Mouse (Mus musculus): ENCODE data around the gene Son. TPM values are rescaled to one million over a fixed set of nuclear protein-coding genes. Genes with fewer than 3 reads are reported as not detected.

Gene Son
- total RNA-seq (2015) (271 and 279 TPM in 2 replicates), total RNA-seq (2017) (160 and 200 TPM in 2 replicates)

- ATAC-seq (ENCODE audit: poor library complexity, severe bottlenecking) = peak; percentile 86
Observed at GRCm38 (mm10) chr16:91647461-91648219, at the start of gene Son. Son (plus strand) TSS chr16:91647506.

GRCm38 (mm10) chr16:91597672-91598010 lies 49.7 kb upstream of the Son start, which contains the start of gene Tmem50b:
Tmem50b (minus strand) TSS chr16:91597800.
- ATAC-seq (ENCODE audit: poor library complexity, severe bottlenecking) = peak; percentile 92

GRCm38 (mm10) chr16:91599242-91599641 lies 48.1 kb upstream of the Son start:
- ATAC-seq (ENCODE audit: poor library complexity, severe bottlenecking) = no peak

- no peak for ATAC-seq (ENCODE audit: poor library complexity, severe bottlenecking)
Observed at GRCm38 (mm10) chr16:91601081-91601480, 46.2 kb upstream of the Son start.

- 0 out of 2 replicates have a peak, but pooled peaks have one; percentile 20 for ATAC-seq (ENCODE audit: poor library complexity, severe bottlenecking)
Observed at GRCm38 (mm10) chr16:91601693-91602092, 45.6 kb upstream of the Son start.

GRCm38 (mm10) chr16:91605156-91605555 lies 42.1 kb upstream of the Son start:
- no peak for ATAC-seq (ENCODE audit: poor library complexity, severe bottlenecking)

GRCm38 (mm10) chr16:91606958-91607357 lies 40.3 kb upstream of the Son start:
- ATAC-seq (ENCODE audit: poor library complexity, severe bottlenecking) = peak; percentile 93

- no peak for ATAC-seq (ENCODE audit: poor library complexity, severe bottlenecking)
Observed at GRCm38 (mm10) chr16:91609501-91610245, 37.6 kb upstream of the Son start.

GRCm38 (mm10) chr16:91611248-91611647 lies 36.1 kb upstream of the Son start:
- peak; percentile 78 for ATAC-seq (ENCODE audit: poor library complexity, severe bottlenecking)

- ATAC-seq (ENCODE audit: poor library complexity, severe bottlenecking) = peak; percentile 47
Observed at GRCm38 (mm10) chr16:91612525-91612924, 34.8 kb upstream of the Son start.

- no peak for ATAC-seq (ENCODE audit: poor library complexity, severe bottlenecking)
Observed at GRCm38 (mm10) chr16:91614552-91614951, 32.8 kb upstream of the Son start.

- ATAC-seq (ENCODE audit: poor library complexity, severe bottlenecking) = peak; percentile 96
Observed at GRCm38 (mm10) chr16:91618511-91619501, 28.5 kb upstream of the Son start, which contains the start of gene Dnajc28. Dnajc28 (minus strand) TSS chr16:91619026.

- no peak for ATAC-seq (ENCODE audit: poor library complexity, severe bottlenecking)
Observed at GRCm38 (mm10) chr16:91620185-91620584, 27.1 kb upstream of the Son start.

- no peak for ATAC-seq (ENCODE audit: poor library complexity, severe bottlenecking)
Observed at GRCm38 (mm10) chr16:91620991-91621390, 26.3 kb upstream of the Son start.

GRCm38 (mm10) chr16:91623074-91623473 lies 24.2 kb upstream of the Son start:
- ATAC-seq (ENCODE audit: poor library complexity, severe bottlenecking) = peak; percentile 81

- ATAC-seq (ENCODE audit: poor library complexity, severe bottlenecking) = no peak
Observed at GRCm38 (mm10) chr16:91627831-91628230, 19.5 kb upstream of the Son start.

- peak; percentile 60 for ATAC-seq (ENCODE audit: poor library complexity, severe bottlenecking)
Observed at GRCm38 (mm10) chr16:91628673-91629072, 18.6 kb upstream of the Son start.

- peak; percentile 78 for ATAC-seq (ENCODE audit: poor library complexity, severe bottlenecking)
Observed at GRCm38 (mm10) chr16:91629749-91630148, 17.6 kb upstream of the Son start.

GRCm38 (mm10) chr16:91630584-91630983 lies 16.7 kb upstream of the Son start:
- no peak for ATAC-seq (ENCODE audit: poor library complexity, severe bottlenecking)

GRCm38 (mm10) chr16:91632439-91632838 lies 14.9 kb upstream of the Son start:
- ATAC-seq (ENCODE audit: poor library complexity, severe bottlenecking) = no peak

GRCm38 (mm10) chr16:91632940-91633339 lies 14.4 kb upstream of the Son start:
- ATAC-seq (ENCODE audit: poor library complexity, severe bottlenecking) = no peak
